Mouse (Mus musculus) limb, embryonic 13.5 days (tissue): ENCODE results near the gene Mettl23. TPM values are rescaled to one million over a fixed set of nuclear protein-coding genes. Genes with fewer than 3 reads are reported as not detected.
A peak's percentile ranks its signal among the peaks of the same experiment; 100 is the strongest.
"Not testable (repeated sequence)": the region's sequence is repeated elsewhere in the genome, so short reads cannot be mapped to it uniquely, and the experiment has no call there.

ENCODE experiments used
- ATAC-seq: fragments of 200-750 bp; cut with Nextera tagmentation; 2 replicates; pipeline ENCODE4 v1.8.0; 2017; ENCODE audit warnings: low read depth, moderate number of reproducible peaks, moderate TSS enrichment; ENCODE audit not compliant: low FRiP score
- H3K27ac ChIP-seq: fragments of 300-500 bp; sonication (generic); 2 replicates; pipeline ENCODE4 v1.5.1; 2015; ENCODE audit warnings: inconsistent platforms, mild to moderate bottlenecking, moderate library complexity
- H3K27me3 ChIP-seq: fragments of 300-500 bp; sonication (generic); 2 replicates; pipeline ENCODE4 v1.6.1; 2015; ENCODE audit warnings: mild to moderate bottlenecking, inconsistent platforms
- H3K36me3 ChIP-seq: fragments of 300-500 bp; sonication (generic); 2 replicates; pipeline ENCODE4 v1.6.1; 2015; ENCODE audit warnings: inconsistent platforms, mild to moderate bottlenecking, moderate library complexity
- H3K4me1 ChIP-seq: fragments of 300-500 bp; sonication (generic); 2 replicates; pipeline ENCODE4 v1.6.1; 2015; ENCODE audit warnings: inconsistent platforms
- H3K4me2 ChIP-seq: fragments of 300-500 bp; sonication (generic); replicated peaks from 2 replicates; pipeline ENCODE4 v1.6.1; 2015; ENCODE audit warnings: inconsistent platforms, mild to moderate bottlenecking, moderate library complexity
- H3K4me3 ChIP-seq: fragments of 300-500 bp; sonication (generic); 2 replicates; pipeline ENCODE4 v1.5.1; 2015; ENCODE audit warnings: moderate library complexity, mild to moderate bottlenecking, inconsistent platforms
- H3K9ac ChIP-seq: fragments of 300-500 bp; sonication (generic); 2 replicates; pipeline ENCODE4 v1.6.1; 2015; ENCODE audit warnings: mild to moderate bottlenecking, inconsistent platforms
- H3K9me3 ChIP-seq: fragments of 300-500 bp; sonication (generic); 2 replicates; pipeline ENCODE4 v1.6.1; 2016; ENCODE audit warnings: inconsistent platforms
- WGBS: fragments of 180-500 bp; shearing (Covaris S2); methylation state at CpG from one replicate; pipeline ENCODE4 v1.1.7; 2015; 5-methylcytosine and 5-hydroxymethylcytosine counted together
- polyA plus RNA-seq: library from polyadenylated mRNA; unstranded; fragments of >200 nt; fragmentation: Nextera tagmentation; extraction: Ambion mirVana; gene quantifications from 2 replicates; pipeline ENCODE4 v1.2.1, GENCODE M21; 2015

The Mettl23 gene
- polyA plus RNA-seq, 1 experiment from 2014 or later, result 72.2 TPM

- Histone ChIP-seq H3K4me3 (no peak overlapping the region), H3K4me1 (peaks cover 35% of the 10 kb centered on the region), H3K27ac (no peak overlapping the region), H3K27me3 (no peaks in the 10 kb centered on the region), H3K9ac (no peak overlapping the region), H3K4me2 (no peak overlapping the region), H3K36me3 (no peaks in the 10 kb centered on the region), H3K9me3 (no peaks in the 10 kb centered on the region)
- ATAC-seq, result no peak
- 82% methylated on average over 10 of the region's 10 CpGs for whole genome bisulfite sequencing
These were observed 20.9 kb upstream of the Mettl23 start for GRCm38 (mm10) chr11:116822215-116822614.

GRCm38 (mm10) chr11:116822626-116823025, 20.5 kb upstream of the Mettl23 start:
- no peaks in the 10 kb centered on the region for H3K9me3 ChIP-seq
- no peak for ATAC-seq
- H3K9ac ChIP-seq, result no peak overlapping the region
- H3K4me2 ChIP-seq, result no peak overlapping the region
- no peak overlapping the region for H3K4me3 ChIP-seq
- H3K27me3 ChIP-seq, result no peaks in the 10 kb centered on the region
- no peaks in the 10 kb centered on the region for H3K36me3 ChIP-seq
- peaks cover 38% of the 10 kb centered on the region for H3K4me1 ChIP-seq
- no peak overlapping the region for H3K27ac ChIP-seq
- WGBS, result 92% methylated on average over 10 of the region's 10 CpGs

GRCm38 (mm10) chr11:116823255-116823654, 19.8 kb upstream of the Mettl23 start:
- no peaks in the 10 kb centered on the region for H3K27me3 ChIP-seq
- ATAC-seq, result no peak
- no peak overlapping the region for H3K9ac ChIP-seq
- H3K27ac ChIP-seq, result no peak overlapping the region
- 93% methylated on average over 2 of the region's 2 CpGs for WGBS
- no peak overlapping the region for H3K4me3 ChIP-seq
- H3K4me1 ChIP-seq, result peaks cover 40% of the 10 kb centered on the region
- no peaks in the 10 kb centered on the region for H3K36me3 ChIP-seq
- no peak overlapping the region for H3K4me2 ChIP-seq
- H3K9me3 ChIP-seq, result no peaks in the 10 kb centered on the region

GRCm38 (mm10) chr11:116823885-116824284, 19.2 kb upstream of the Mettl23 start:
- not testable (repeated sequence) for H3K9me3 ChIP-seq, H3K4me2 ChIP-seq, H3K4me3 ChIP-seq, ATAC-seq, H3K36me3 ChIP-seq, H3K27me3 ChIP-seq, H3K27ac ChIP-seq, H3K9ac ChIP-seq
- H3K4me1 ChIP-seq, result peaks cover 39% of the 10 kb centered on the region
- WGBS, result 96% methylated on average over 10 of the region's 10 CpGs

GRCm38 (mm10) chr11:116825230-116825629, 17.8 kb upstream of the Mettl23 start:
- 47% methylated on average over 5 of the region's 5 CpGs for WGBS
- no peak for ATAC-seq

GRCm38 (mm10) chr11:116826550-116827504, 16.3 kb upstream of the Mettl23 start:
- H3K4me2 ChIP-seq, result peak overlapping the region; percentile 73
- H3K4me3 ChIP-seq, result peak overlapping the region; percentile 62
- no peak overlapping the region; the same call in 1 of the 2 replicates for H3K27ac ChIP-seq
- peaks cover 9% of the 10 kb centered on the region for H3K36me3 ChIP-seq
- peaks cover 37% of the 10 kb centered on the region for H3K4me1 ChIP-seq
- H3K9me3 ChIP-seq, result no peaks in the 10 kb centered on the region
- no peak for ATAC-seq
- H3K9ac ChIP-seq, result peak overlapping the region; percentile 80
- 43% methylated on average over 17 of the region's 17 CpGs for WGBS
- no peaks in the 10 kb centered on the region for H3K27me3 ChIP-seq

More at GRCm38 (mm10) chr11:116825230-116825629, 17.8 kb upstream of the Mettl23 start:
- no peak overlapping the region for H3K27ac ChIP-seq
- peaks cover 37% of the 10 kb centered on the region for H3K4me1 ChIP-seq
- no peaks in the 10 kb centered on the region for H3K9me3 ChIP-seq
- no peaks in the 10 kb centered on the region for H3K27me3 ChIP-seq
- H3K9ac ChIP-seq, result peak overlapping the region; percentile 31; the same call in 1 of the 2 replicates
- H3K4me3 ChIP-seq, result no peak overlapping the region
- H3K4me2 ChIP-seq, result no peak overlapping the region
- H3K36me3 ChIP-seq, result no peaks in the 10 kb centered on the region; the same call in 1 of the 2 replicates

- H3K27me3 ChIP-seq, result no peaks in the 10 kb centered on the region
- H3K4me2 ChIP-seq, result peak within 1 kb of the TSS; percentile 73
- peak within 1 kb of the TSS; percentile 62 for H3K4me3 ChIP-seq
- peak; percentile 58; the same call in 1 of the 2 replicates for ATAC-seq
- H3K36me3 ChIP-seq, result peaks cover 12% of the 10 kb centered on the region
- H3K4me1 ChIP-seq, result peaks cover 42% of the 10 kb centered on the region
- peak within 1 kb of the TSS; percentile 80 for H3K9ac ChIP-seq
- WGBS, result under 1% methylated on average over 66 of the region's 71 CpGs
- peak within 1 kb of the TSS; percentile 35; the same call in 1 of the 2 replicates for H3K27ac ChIP-seq
- H3K9me3 ChIP-seq, result no peaks in the 10 kb centered on the region
These were observed 15.4 kb upstream of the Mettl23 start, which contains the start of gene Mxra7 for GRCm38 (mm10) chr11:116827534-116828165. TSS of gene Mxra7 (minus strand) at chr11:116828046.

GRCm38 (mm10) chr11:116832172-116832685, 10.8 kb upstream of the Mettl23 start:
- Histone ChIP-seq H3K4me2 (no peak overlapping the region), H3K9me3 (no peaks in the 10 kb centered on the region), H3K27ac (no peak overlapping the region), H3K4me1 (peaks cover 27% of the 10 kb centered on the region), H3K4me3 (no peak overlapping the region), H3K36me3 (peaks cover 58% of the 10 kb centered on the region), H3K9ac (no peak overlapping the region), H3K27me3 (no peaks in the 10 kb centered on the region)
- 37% methylated on average over 4 of the region's 4 CpGs for WGBS
- ATAC-seq, result no peak

GRCm38 (mm10) chr11:116834954-116835353, 8.1 kb upstream of the Mettl23 start:
- H3K36me3 ChIP-seq, result peaks cover 85% of the 10 kb centered on the region
- no peak overlapping the region for H3K4me3 ChIP-seq
- H3K9ac ChIP-seq, result no peak overlapping the region
- WGBS, result 94% methylated on average over 1 of the region's 1 CpGs
- no peaks in the 10 kb centered on the region for H3K27me3 ChIP-seq
- no peaks in the 10 kb centered on the region for H3K9me3 ChIP-seq
- H3K4me1 ChIP-seq, result peaks cover 16% of the 10 kb centered on the region
- no peak overlapping the region for H3K4me2 ChIP-seq
- H3K27ac ChIP-seq, result no peak overlapping the region
- ATAC-seq, result no peak

GRCm38 (mm10) chr11:116836283-116836682, 6.8 kb upstream of the Mettl23 start:
- no peaks in the 10 kb centered on the region for H3K9me3 ChIP-seq
- peaks cover 94% of the 10 kb centered on the region for H3K36me3 ChIP-seq
- H3K27ac ChIP-seq, result no peak overlapping the region
- H3K27me3 ChIP-seq, result no peaks in the 10 kb centered on the region
- H3K9ac ChIP-seq, result no peak overlapping the region
- H3K4me1 ChIP-seq, result peaks cover 29% of the 10 kb centered on the region
- WGBS, result 88% methylated on average over 4 of the region's 4 CpGs
- H3K4me2 ChIP-seq, result no peak overlapping the region
- ATAC-seq, result no peak
- no peak overlapping the region for H3K4me3 ChIP-seq

- WGBS, result 92% methylated on average over 10 of the region's 10 CpGs
- no peaks in the 10 kb centered on the region for H3K27me3 ChIP-seq
These were observed 5.6 kb upstream of the Mettl23 start for GRCm38 (mm10) chr11:116837441-116837840.

GRCm38 (mm10) chr11:116838936-116839335, 4.1 kb upstream of the Mettl23 start:
- Histone ChIP-seq H3K4me3 (no peak overlapping the region), H3K4me1 (peaks cover 29% of the 10 kb centered on the region), H3K9ac (no peak overlapping the region), H3K9me3 (no peaks in the 10 kb centered on the region), H3K27ac (no peak overlapping the region), H3K36me3 (peaks cover 73% of the 10 kb centered on the region), H3K27me3 (no peaks in the 10 kb centered on the region), H3K4me2 (no peak overlapping the region)
- no peak for ATAC-seq
- WGBS, result 90% methylated on average over 14 of the region's 14 CpGs

More at GRCm38 (mm10) chr11:116837441-116837840, 5.6 kb upstream of the Mettl23 start:
- peaks cover 88% of the 10 kb centered on the region for H3K36me3 ChIP-seq
- H3K4me1 ChIP-seq, result peaks cover 33% of the 10 kb centered on the region
- no peak overlapping the region for H3K4me3 ChIP-seq
- ATAC-seq, result no peak
- no peak overlapping the region for H3K4me2 ChIP-seq
- no peaks in the 10 kb centered on the region for H3K9me3 ChIP-seq
- H3K27ac ChIP-seq, result no peak overlapping the region
- H3K9ac ChIP-seq, result no peak overlapping the region
